Mouse (Mus musculus) hindbrain, embryonic 15.5 days (tissue): ENCODE measurements at regions not wholly inside any gene's neighbourhood (a gene's known extent, or its start where the extent isn't known, plus 50 kb on each side); places are given as distances from the start of the nearest gene placed in this dataset.

Experiments
- ATAC-seq: fragments of 200-750 bp; cut with Nextera tagmentation; 2 replicates; pipeline ENCODE4 v1.8.0; 2017; ENCODE audit warnings: low read depth, moderate number of reproducible peaks, moderate TSS enrichment; ENCODE audit not compliant: low FRiP score
- H3K27ac ChIP-seq: fragments of 300-500 bp; sonication (generic); replicated peaks from 2 replicates; pipeline ENCODE4 v1.5.1; 2015; ENCODE audit warnings: mild to moderate bottlenecking, inconsistent platforms
- H3K27me3 ChIP-seq: fragments of 300-500 bp; sonication (generic); 2 replicates; pipeline ENCODE4 v1.6.1; 2015; ENCODE audit warnings: control low read depth, inconsistent platforms
- H3K36me3 ChIP-seq: fragments of 300-500 bp; sonication (generic); 2 replicates; pipeline ENCODE4 v1.6.1; 2015; ENCODE audit warnings: control low read depth, inconsistent platforms
- H3K4me1 ChIP-seq: fragments of 300-500 bp; sonication (generic); replicated peaks from 2 replicates; pipeline ENCODE4 v1.6.1; 2015; ENCODE audit warnings: control low read depth, inconsistent platforms
- H3K4me2 ChIP-seq: fragments of 300-500 bp; sonication (generic); 2 replicates; pipeline ENCODE4 v1.6.1; 2015; ENCODE audit warnings: moderate library complexity, mild to moderate bottlenecking, inconsistent platforms
- H3K4me3 ChIP-seq: fragments of 300-500 bp; sonication (generic); 2 replicates; pipeline ENCODE4 v1.5.1; 2015; ENCODE audit warnings: mild to moderate bottlenecking, inconsistent platforms
- H3K9ac ChIP-seq: fragments of 300-500 bp; sonication (generic); 2 replicates; pipeline ENCODE4 v1.6.1; 2015; ENCODE audit warnings: inconsistent platforms
- H3K9me3 ChIP-seq: fragments of 300-500 bp; sonication (generic); 2 replicates; pipeline ENCODE4 v1.6.1; 2016; ENCODE audit warnings: control low read depth, inconsistent platforms
- WGBS: fragments of 180-500 bp; shearing (Covaris S2); methylation state at CpG from one replicate; pipeline ENCODE4 v1.1.7; 2015; 5-methylcytosine and 5-hydroxymethylcytosine counted together

GRCm38 (mm10) chr3:14381421-14381992, 99.0 kb upstream of the Slc7a12 start:
- Histone ChIP-seq H3K27me3 (no peaks in the 10 kb centered on the region), H3K4me3 (peak overlapping the region; percentile 21), H3K9ac (no peak overlapping the region), H3K9me3 (no peaks in the 10 kb centered on the region), H3K36me3 (no peaks in the 10 kb centered on the region), H3K27ac (no peak overlapping the region), H3K4me1 (0 out of 2 replicates have a peak, but pooled peaks cover 6% of the 10 kb centered on the region), H3K4me2 (peak overlapping the region; percentile 49)
- ATAC-seq, result peak; percentile 94
- WGBS, result 17% methylated on average over 18 of the region's 18 CpGs

DNA sequence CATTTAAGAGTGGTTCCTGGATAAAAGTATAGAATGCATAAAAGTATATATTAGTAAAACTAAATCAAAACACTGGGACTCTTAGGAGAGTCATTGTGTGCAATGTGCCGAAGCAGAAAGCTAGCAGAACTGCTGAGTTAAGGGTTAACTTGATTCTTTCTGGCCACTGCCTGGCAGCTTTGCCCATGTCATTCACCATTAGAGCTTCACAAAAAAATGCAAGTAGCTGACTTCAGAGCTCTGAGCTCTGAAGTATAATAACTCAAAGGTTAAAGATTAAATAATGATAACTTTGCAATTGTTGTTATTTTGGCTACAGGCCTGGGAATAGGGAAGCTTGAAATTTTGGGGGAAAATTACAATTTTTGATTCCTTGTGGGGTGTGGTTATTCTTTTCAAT, 89.8 kb upstream of the Slc7a12 start:
- no peaks in the 10 kb centered on the region for H3K27me3 ChIP-seq
- no peak overlapping the region for H3K9ac ChIP-seq
- no peak for ATAC-seq
- WGBS, result 82% methylated on average over 1 of the region's 1 CpGs
- no peak overlapping the region for H3K4me2 ChIP-seq
- no peak overlapping the region for H3K4me3 ChIP-seq
- no peaks in the 10 kb centered on the region for H3K4me1 ChIP-seq
- no peaks in the 10 kb centered on the region for H3K36me3 ChIP-seq
- no peaks in the 10 kb centered on the region for H3K9me3 ChIP-seq
- no peak overlapping the region for H3K27ac ChIP-seq

DNA sequence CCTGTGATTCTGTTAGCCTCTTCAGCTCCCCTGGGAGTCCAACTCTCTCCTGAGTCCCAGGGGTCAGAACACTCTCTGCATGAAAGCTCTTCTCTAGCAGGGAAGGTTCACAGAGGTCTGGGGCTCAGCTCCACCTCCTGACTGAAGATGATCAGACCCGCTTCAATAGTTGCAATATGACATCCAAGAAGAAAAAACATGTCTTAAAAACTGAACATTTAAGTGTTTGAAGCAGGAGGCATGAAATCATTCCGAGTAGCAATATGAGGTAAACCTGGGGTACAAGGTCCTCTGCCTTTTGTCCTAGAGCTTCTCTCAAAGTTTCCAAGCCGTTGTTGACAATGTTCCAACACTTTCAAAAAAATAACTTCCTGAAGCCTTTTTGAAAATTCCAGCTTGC, 81.8 kb upstream of the Slc7a12 start:
- Histone ChIP-seq H3K27me3 (no peaks in the 10 kb centered on the region), H3K4me3 (no peak overlapping the region), H3K9ac (no peak overlapping the region), H3K27ac (no peak overlapping the region), H3K4me1 (no peaks in the 10 kb centered on the region), H3K9me3 (no peaks in the 10 kb centered on the region), H3K4me2 (no peak overlapping the region), H3K36me3 (no peaks in the 10 kb centered on the region)
- 85% methylated on average over 3 of the region's 3 CpGs for WGBS
- no peak for ATAC-seq

- H3K4me3 ChIP-seq, result no peak overlapping the region
- no peak overlapping the region for H3K4me2 ChIP-seq
- no peaks in the 10 kb centered on the region for H3K36me3 ChIP-seq
- 85% methylated on average over 1 of the region's 1 CpGs for WGBS
- no peak overlapping the region for H3K27ac ChIP-seq
- H3K9me3 ChIP-seq, result no peaks in the 10 kb centered on the region
- H3K4me1 ChIP-seq, result no peaks in the 10 kb centered on the region
- no peak overlapping the region for H3K9ac ChIP-seq
- ATAC-seq, result no peak
- H3K27me3 ChIP-seq, result no peaks in the 10 kb centered on the region
Measured at GRCm38 (mm10) chr3:14408435-14409125, 71.9 kb upstream of the Slc7a12 start.
